Mouse (Mus musculus) brain, embryonic 14.5 days (tissue): ENCODE results near the gene Rps11.
"Not testable (repeated sequence)": the region's sequence is repeated elsewhere in the genome, so short reads cannot be mapped to it uniquely, and the experiment has no call there.

Experiments used
- CTCF ChIP-seq: fragments of 200-500 bp; IDR thresholded peaks from 2 replicates; pipeline ENCODE4 v1.5.1; 2012; ENCODE audit warnings: inconsistent platforms, mild to moderate bottlenecking, moderate library complexity, borderline replicate concordance; ENCODE audit not compliant: insufficient read depth, insufficient read length; ENCODE audit errors: extremely low read depth
- POLR2A ChIP-seq: fragments of 200-500 bp; IDR thresholded peaks from 2 replicates; pipeline ENCODE4 v1.6.1; 2012; ENCODE audit warnings: mild to moderate bottlenecking, inconsistent platforms, borderline replicate concordance; ENCODE audit not compliant: poor library complexity, insufficient read depth, insufficient read length, severe bottlenecking; ENCODE audit errors: extremely low read depth

DNA sequence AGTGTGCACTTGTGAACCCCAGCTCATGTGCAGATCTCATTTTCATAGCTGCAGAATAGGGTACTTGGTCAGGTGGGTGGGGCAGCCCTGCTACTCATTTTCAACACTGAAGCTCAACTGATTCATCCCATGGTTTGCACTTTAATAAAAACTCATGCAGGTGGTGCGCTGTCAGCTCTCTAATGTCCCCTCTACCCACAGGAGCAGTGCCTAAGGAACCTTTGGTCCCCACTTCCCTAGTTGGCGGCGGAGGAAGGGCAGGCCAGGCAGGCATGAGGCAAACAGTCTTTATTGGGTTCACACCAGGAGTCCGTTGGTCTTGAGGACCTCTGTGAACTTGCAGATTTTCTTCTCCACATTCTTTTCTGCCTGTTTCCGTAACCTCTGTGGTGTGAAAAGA is 1.4 kb upstream of the Rps11 start:
- TF ChIP-seq CTCF, POLR2A: not testable (repeated sequence)
